Mouse (Mus musculus): ENCODE results near the gene Padi3. TPM values are rescaled to one million over a fixed set of nuclear protein-coding genes. Genes with fewer than 3 reads are reported as not detected.

The Padi3 gene
- under 1 TPM in 1 of 2 experiments, not detected in 1; 0.17 TPM for polyA plus RNA-seq (2017; shearing (Covaris generic))

GRCm38 (mm10) chr4:140810458-140811260 is at the start of gene Padi3:
Gene Padi3 (minus strand): TSS chr4:140810648.

GRCm38 (mm10) chr4:140845666-140846065 is 35.2 kb upstream of the Padi3 start, which contains the start of gene Padi1:
Gene Padi1 (minus strand): TSS chr4:140845778.

GRCm38 (mm10) chr4:140774025-140774800 is 36.2 kb downstream of the Padi3 start, which contains the start of gene Padi4:
Gene Padi4 (minus strand): TSS chr4:140774236.

GRCm38 (mm10) chr4:140742543-140742942 is 67.9 kb downstream of the Padi3 start, which contains the start of gene Padi6:
Gene Padi6 (minus strand): TSS chr4:140742643.

Other genes starting within 250 kb of the Padi3 start
- gene Arhgef10l, start 144.6 kb downstream of the Padi3 start, polyA plus RNA-seq (2017; shearing (Covaris generic)), result 1 to 10 TPM in 1 of 2 experiments, under 1 TPM in 1; 0.71 to 1.0 TPM
- gene Rcc2, start 110.1 kb downstream of the Padi3 start, polyA plus RNA-seq (2017; shearing (Covaris generic)), result 100 to 1,000 TPM in 1 of 2 experiments, 10 to 100 TPM in 1; 88.8 to 102 TPM
- gene Padi6, start 68.0 kb downstream of the Padi3 start, polyA plus RNA-seq (2017; shearing (Covaris generic)), result under 1 TPM; 0.24 to 0.39 TPM
- 1 to 10 TPM in 1 of 2 experiments, under 1 TPM in 1; 0.31 to 1.6 TPM for gene Padi4, start 36.4 kb downstream of the Padi3 start, polyA plus RNA-seq (2017; shearing (Covaris generic))
- under 1 TPM; 0.12 to 0.31 TPM for gene Padi1, start 35.1 kb upstream of the Padi3 start, polyA plus RNA-seq (2017; shearing (Covaris generic))
- gene Padi2, start 95.7 kb upstream of the Padi3 start, polyA plus RNA-seq (2017; shearing (Covaris generic)), result 10 to 100 TPM; 10.2 to 21.8 TPM
- 100 to 1,000 TPM; 222 to 250 TPM for gene Sdhb, start 150.6 kb upstream of the Padi3 start, polyA plus RNA-seq (2017; shearing (Covaris generic))
- 10 to 100 TPM; 50.3 to 53.5 TPM for gene Atp13a2, start 176.2 kb upstream of the Padi3 start, polyA plus RNA-seq (2017; shearing (Covaris generic))
- under 1 TPM in 1 of 2 experiments, not detected in 1; 0.75 TPM for gene Mfap2, start 199.8 kb upstream of the Padi3 start, polyA plus RNA-seq (2017; shearing (Covaris generic))
- gene Crocc, start 249.9 kb upstream of the Padi3 start, polyA plus RNA-seq (2017; shearing (Covaris generic)), result 1 to 10 TPM; 6.0 to 9.1 TPM

All from inflammation-experienced regulatory T-cells (primary cell).